Mouse (Mus musculus) liver (tissue): ENCODE measurements around the gene Ccdc3.
"Not testable (repeated sequence)": the region's sequence is repeated elsewhere in the genome, so short reads cannot be mapped to it uniquely, and the experiment has no call there.

Experiments used
- DNase-seq: peaks from one replicate; pipeline ENCODE4 v3.0.0-alpha.2; 2020; ENCODE audit warnings: mixed read lengths

The Ccdc3 gene

GRCm38 (mm10) chr2:5137500-5138286 lies at the start of gene Ccdc3:
Gene Ccdc3 (plus strand): TSS chr2:5137776.
- peak; percentile 26 for DNase-seq

DNA sequence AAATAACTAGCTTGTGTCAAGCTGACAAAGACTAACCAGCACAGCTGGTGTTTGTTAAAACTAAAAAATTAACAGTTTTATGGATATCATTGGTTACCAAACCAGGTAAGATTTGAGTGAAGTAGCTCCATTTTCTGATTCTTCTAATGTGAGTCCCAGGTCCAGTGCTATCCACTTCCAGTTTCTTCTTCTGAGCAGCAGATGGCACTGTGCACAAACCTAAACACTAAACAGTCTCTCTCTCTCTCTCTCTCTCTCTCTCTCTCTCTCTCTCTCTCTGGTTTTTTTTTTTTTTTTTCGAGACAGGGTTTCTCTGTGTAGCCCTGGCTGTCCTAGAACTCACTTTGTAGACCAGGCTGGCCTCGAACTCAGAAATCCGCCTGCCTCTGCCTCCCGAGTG lies 47.2 kb upstream of the Ccdc3 start:
- DNase-seq, result not testable (repeated sequence)

DNA sequence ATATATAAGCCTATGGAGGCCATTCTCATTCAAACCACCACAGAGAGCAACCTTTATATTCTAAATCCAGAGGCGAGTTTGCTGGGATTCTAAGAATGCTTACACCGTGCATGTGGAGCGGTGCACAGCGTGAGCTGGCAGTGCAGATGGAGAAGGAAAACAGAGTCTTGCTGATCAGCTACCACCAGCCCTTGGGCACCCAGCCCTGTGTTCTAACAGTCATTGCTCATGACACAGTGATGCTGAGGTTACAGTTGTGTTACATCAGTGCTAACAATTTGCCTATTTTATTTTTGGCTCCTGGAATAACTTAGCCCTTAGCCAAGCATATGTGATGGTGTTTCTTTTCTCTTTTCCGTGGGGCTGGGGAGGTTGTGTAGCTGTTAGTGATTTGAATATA lies 42.7 kb upstream of the Ccdc3 start:
- DNase-seq, result no peak

DNA sequence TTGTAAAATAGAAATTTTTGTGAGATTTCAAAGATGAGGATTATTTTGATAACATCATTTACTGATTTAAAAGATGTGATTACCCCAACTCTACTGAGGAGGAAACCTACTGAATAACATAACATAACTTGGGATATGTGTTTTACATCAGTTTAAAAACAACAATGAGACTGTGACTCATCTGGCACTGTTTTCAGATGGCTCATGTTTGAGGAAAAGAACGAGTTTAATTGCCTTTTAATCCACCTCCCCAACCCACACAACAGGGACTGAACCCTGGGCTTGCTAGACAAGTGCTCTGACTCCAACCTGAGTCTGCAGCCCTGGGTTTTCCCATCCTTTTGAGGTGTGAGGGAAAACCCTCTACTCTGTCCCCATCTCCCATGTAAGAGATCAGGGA lies 42.3 kb upstream of the Ccdc3 start:
- DNase-seq, result no peak

- no peak for DNase-seq
These were observed 39.7 kb upstream of the Ccdc3 start for GRCm38 (mm10) chr2:5097786-5098445.

GRCm38 (mm10) chr2:5099176-5099575 lies 38.4 kb upstream of the Ccdc3 start:
- no peak for DNase-seq

GRCm38 (mm10) chr2:5101743-5102245 lies 35.8 kb upstream of the Ccdc3 start:
- no peak for DNase-seq

GRCm38 (mm10) chr2:5102891-5103290 lies 34.7 kb upstream of the Ccdc3 start:
- no peak for DNase-seq

DNA sequence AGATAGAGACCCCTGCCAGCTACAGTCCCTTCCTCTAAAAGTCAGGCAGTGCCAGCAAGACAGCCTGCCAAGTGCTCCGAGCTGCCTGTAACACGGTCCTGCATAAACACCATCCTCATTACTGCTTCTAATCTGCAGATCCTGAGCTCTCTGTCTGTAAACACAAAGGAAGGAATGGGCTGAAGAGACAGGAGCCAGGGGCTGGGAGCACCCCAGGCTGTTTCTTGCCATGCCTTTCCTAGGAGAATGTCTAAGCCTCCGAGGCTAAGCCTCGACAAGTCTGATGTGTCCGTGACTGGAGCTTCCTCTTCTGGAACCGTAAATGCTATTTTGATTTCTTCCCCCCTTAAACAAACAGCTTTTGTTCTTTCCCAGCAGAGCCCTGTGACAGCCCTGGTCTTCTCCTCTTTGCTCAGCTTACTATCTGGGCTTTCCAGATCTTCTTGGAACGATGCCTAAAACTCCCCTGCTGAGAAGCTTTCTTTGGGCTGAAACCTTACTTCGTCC lies 24.7 kb upstream of the Ccdc3 start:
- DNase-seq, result no peak

DNA sequence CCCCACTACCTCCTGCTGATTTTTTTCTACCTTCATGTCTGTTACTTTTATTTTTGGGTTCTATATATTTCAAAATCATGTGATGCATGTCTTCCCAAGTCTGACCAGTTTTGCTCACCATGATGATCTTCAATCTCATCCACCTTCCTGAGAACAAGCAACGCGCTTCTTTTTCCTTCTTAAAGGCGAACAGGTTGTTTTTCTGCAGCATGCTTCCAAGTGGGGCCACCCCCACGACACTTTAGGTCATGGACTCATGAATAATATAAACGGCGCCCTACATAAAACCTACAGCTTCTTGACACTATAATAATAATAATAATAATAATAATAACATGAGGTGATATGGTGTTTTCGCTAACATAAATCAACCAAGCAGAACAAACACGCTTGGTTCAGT lies 23.2 kb upstream of the Ccdc3 start:
- no peak for DNase-seq

GRCm38 (mm10) chr2:5116856-5117532 lies 20.6 kb upstream of the Ccdc3 start:
- no peak for DNase-seq

- DNase-seq, result peak; percentile 10
These were observed 12.1 kb upstream of the Ccdc3 start for GRCm38 (mm10) chr2:5125506-5125905.

- no peak for DNase-seq
These were observed 10.2 kb upstream of the Ccdc3 start for GRCm38 (mm10) chr2:5127369-5127768.

DNA sequence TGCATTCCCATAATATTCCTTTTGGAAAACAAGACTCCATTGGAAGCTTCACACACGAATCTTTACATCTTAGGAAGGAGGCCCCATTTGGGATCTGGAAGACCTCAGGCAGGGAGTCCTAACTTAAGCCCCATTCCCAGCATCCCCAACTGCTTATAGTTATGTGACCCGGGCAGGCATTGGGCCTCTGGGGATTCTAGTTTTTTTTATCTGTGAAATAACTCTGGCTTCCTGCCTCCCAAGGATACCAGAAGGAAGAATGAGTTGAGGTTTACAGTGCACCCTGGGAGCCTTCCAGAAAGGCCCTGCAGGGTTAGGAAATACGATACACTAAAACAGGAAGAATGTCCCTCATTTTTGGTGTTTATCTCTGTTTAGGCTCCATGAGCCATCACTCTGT lies 8.5 kb upstream of the Ccdc3 start:
- DNase-seq, result peak; percentile 7

GRCm38 (mm10) chr2:5132046-5132445 lies 5.5 kb upstream of the Ccdc3 start:
- DNase-seq, result no peak

- no peak for DNase-seq
These were observed 2.4 kb upstream of the Ccdc3 start for GRCm38 (mm10) chr2:5134959-5135743.

DNA sequence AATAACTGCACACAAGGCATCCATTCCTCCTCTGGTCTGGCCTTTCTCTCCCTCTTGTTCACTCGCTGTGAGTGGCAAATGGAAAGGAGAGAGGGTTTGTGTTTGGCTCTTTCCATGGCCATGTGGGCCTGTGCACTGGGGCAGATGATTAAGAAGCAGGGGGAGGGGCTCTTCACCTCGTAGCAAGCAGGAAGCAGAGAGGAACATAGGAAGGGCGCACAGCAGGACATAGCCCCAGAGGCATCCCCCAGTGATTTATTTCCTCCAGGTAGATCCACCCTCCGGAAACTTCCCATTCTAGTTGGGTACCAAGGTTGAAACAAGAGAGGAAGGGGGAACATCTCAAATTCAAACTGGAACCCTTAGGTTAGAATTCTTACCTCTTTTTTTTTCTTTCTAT lies 2.4 kb downstream of the Ccdc3 start:
- no peak for DNase-seq

DNA sequence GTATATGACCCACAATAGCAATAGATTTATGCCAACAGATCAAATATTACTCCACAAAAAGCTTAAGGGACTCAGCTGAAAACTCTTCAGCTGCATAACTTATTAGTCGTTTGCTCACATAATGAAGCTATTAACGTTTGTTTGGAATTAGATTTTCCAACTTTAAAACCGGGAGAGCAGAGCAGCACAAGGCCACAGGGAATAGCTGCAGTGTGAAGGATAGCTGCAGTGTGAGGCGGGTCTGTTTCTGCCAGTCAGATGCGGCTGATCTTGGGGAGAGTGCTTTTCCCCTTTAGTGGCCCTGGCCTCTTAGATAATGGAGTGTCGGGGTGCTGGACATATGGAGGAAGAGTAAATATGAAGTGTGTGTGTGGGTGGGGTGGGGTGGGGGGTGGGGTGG lies 6.9 kb downstream of the Ccdc3 start:
- no peak for DNase-seq

DNA sequence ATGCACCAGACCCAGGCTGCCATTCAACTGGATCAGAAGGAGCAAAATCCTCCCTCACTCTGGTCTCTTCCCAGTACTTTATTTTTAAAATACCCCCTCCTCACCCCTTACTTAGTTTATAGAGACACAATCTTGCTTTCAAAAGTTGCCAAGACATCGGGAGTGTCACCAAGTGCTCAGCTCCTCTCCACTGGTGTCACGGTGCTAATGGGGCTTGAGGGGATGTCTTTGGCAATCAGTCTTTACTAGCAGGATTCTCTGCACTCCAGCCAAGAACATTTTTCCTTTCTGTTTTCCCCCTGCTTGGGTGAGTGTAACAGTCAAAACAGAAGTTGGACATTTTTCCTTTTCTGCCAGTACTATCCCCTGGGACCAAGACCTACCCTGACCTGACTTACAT lies 10.3 kb downstream of the Ccdc3 start:
- DNase-seq, result no peak

- no peak for DNase-seq
These were observed 17.1 kb downstream of the Ccdc3 start for GRCm38 (mm10) chr2:5154711-5155110.

GRCm38 (mm10) chr2:5160236-5160848 lies 22.8 kb downstream of the Ccdc3 start:
- DNase-seq, result no peak
